ENCODE assay signal across 15 mouse cellular contexts in genomic region chr7:99343577-99343976, GRCm38 (mm10).
"Had no signal": no experiment of that assay in that cellular context is flagged by ENCODE, and none has a peak within 500 bp of the region (broad histone marks: within the 10 kb centered on the region; RNA-seq: fewer than 3 reads in every experiment).

No protein-coding gene starts in this region.

- H3K9ac ChIP-seq: neural tube, embryonic 15.5 days; stomach, embryonic 15.5 days had no signal

- H3K27ac ChIP-seq: neural tube, embryonic 15.5 days; stomach, embryonic 15.5 days; stomach, postnatal 0 days had no signal

- H3K4me1 ChIP-seq: neural tube, embryonic 15.5 days; stomach, embryonic 15.5 days had no signal

- H3K9me3 ChIP-seq: neural tube, embryonic 15.5 days; stomach, embryonic 15.5 days had no signal

- H3K27me3 ChIP-seq: neural tube, embryonic 15.5 days; stomach, embryonic 15.5 days had no signal

- H3K4me2 ChIP-seq: neural tube, embryonic 15.5 days; stomach, embryonic 15.5 days had no signal

- H3K4me3 ChIP-seq: neural tube, embryonic 15.5 days; stomach, embryonic 15.5 days had no signal

- DNase-seq: retina, postnatal 1 day; right cerebral cortex, adult 18-20 months; right cerebral cortex, postnatal 14 days; right cerebral cortex, postnatal 25 days; right cerebral cortex, postnatal 4 days; spleen, adult 18-20 months; thymus, adult 18-20 months; thymus, adult 2 months; thymus, postnatal 14 days; thymus, postnatal 25 days; thymus, postnatal 36 days; thymus, postnatal 4 days had no signal
